Mouse (Mus musculus): ENCODE results near the gene Iscu.

DNA sequence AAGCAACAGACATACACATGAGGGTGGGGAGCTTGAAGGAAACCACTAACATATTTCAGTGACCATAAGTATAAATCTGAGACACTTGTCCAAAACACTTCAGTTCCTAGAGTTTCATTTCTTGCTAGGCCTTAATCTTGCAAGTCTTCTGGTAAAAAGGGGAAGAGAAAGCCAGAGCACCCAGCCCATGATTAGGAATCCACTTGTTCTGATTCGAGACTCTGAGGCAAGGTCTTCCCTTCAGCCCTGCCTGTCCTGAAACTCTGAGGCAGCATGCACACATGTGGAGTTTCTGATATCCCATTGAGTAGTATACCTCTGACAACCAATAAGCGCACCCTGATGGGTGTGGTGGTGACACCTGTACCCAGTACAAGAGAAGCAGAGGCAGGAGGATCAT lies 11.0 kb upstream of the Iscu start:
- TF ChIP-seq CTCF (IDR thresholded peaks at IDR 0.05; ENCODE audit: low read depth) (no peak), EP300 (IDR thresholded peaks at IDR 0.05; ENCODE audit: low read depth) (no peak)

Measured in heart, postnatal 0 days (tissue).